Mouse (Mus musculus): ENCODE measurements around the gene Vstm4. TPM values are rescaled to one million over a fixed set of nuclear protein-coding genes. Genes with fewer than 3 reads are reported as not detected.

Gene Vstm4
- polyA plus RNA-seq, 1 experiment from 2014 or later, result 5.5 TPM

DNA sequence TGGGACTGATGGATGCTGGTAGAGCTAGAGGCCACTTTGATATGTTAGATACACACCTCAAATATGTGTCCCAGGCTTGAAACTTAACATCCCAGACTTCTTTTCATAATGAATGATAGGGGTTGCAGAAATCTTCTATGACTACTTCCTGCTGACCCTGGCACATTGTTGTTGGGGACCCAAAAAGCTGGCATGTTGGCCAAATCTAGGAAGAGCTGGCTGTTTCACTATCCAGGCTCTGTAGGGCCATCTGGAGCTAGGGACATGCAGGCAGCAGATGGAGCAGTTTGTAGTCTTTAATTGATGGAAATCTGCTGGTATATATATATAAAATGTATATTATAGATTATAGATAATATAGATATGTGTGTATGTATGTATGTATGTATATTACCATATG is 14.5 kb upstream of the Vstm4 start:
- Histone ChIP-seq H3K27me3 (replicated peaks; ENCODE audit: control insufficient read depth, insufficient read depth, low read length) (no peaks in the 10 kb centered on the region), H3K9ac (ENCODE audit: low read depth, low read length) (no peak overlapping the region), H3K36me3 (ENCODE audit: control insufficient read depth, insufficient read depth, low read length) (no peaks in the 10 kb centered on the region), H3K4me3 (ENCODE audit: low read depth, low read length) (no peak overlapping the region), H3K27ac (ENCODE audit: low read depth, low read length) (no peak overlapping the region), H3K9me3 (ENCODE audit: control insufficient read depth, low read length) (no peaks in the 10 kb centered on the region), H3K4me2 (no peak overlapping the region), H3K4me1 (replicated peaks; ENCODE audit: control insufficient read depth, insufficient read depth, low read length) (no peaks in the 10 kb centered on the region)
- DNase-seq (ENCODE audit: low spot score) (no peak), ATAC-seq (replicated peaks; ENCODE audit: low FRiP score) (no peak)

- Histone ChIP-seq H3K36me3 (ENCODE audit: control insufficient read depth, insufficient read depth, low read length) (no peaks in the 10 kb centered on the region), H3K9ac (ENCODE audit: low read depth, low read length) (no peak overlapping the region)
- DNase-seq (ENCODE audit: low spot score), result peak; percentile 20
Measured at GRCm38 (mm10) chr14:32854059-32854458, 2.5 kb upstream of the Vstm4 start.

GRCm38 (mm10) chr14:32856246-32856645 is 310 bp upstream of the Vstm4 start:
- no peak overlapping the region for H3K9ac ChIP-seq (ENCODE audit: low read depth, low read length)
- no peaks in the 10 kb centered on the region for H3K9me3 ChIP-seq (ENCODE audit: control insufficient read depth, low read length)
- peaks cover 12% of the 10 kb centered on the region for H3K4me1 ChIP-seq (replicated peaks; ENCODE audit: control insufficient read depth, insufficient read depth, low read length)
- H3K36me3 ChIP-seq (ENCODE audit: control insufficient read depth, insufficient read depth, low read length), result no peaks in the 10 kb centered on the region
- H3K27me3 ChIP-seq (replicated peaks; ENCODE audit: control insufficient read depth, insufficient read depth, low read length), result peaks cover 22% of the 10 kb centered on the region
- 39% methylated on average over 5 of the region's 5 CpGs for WGBS
- H3K4me3 ChIP-seq (ENCODE audit: low read depth, low read length), result peak overlapping the region; percentile 51
- DNase-seq (ENCODE audit: low spot score) (no peak), ATAC-seq (replicated peaks; ENCODE audit: low FRiP score) (no peak)
- peak overlapping the region; percentile 72 for H3K4me2 ChIP-seq
- H3K27ac ChIP-seq (ENCODE audit: low read depth, low read length), result no peak overlapping the region

More at GRCm38 (mm10) chr14:32854059-32854458, 2.5 kb upstream of the Vstm4 start:
- no peak for ATAC-seq (replicated peaks; ENCODE audit: low FRiP score)
- Histone ChIP-seq H3K4me2 (no peak overlapping the region), H3K27ac (ENCODE audit: low read depth, low read length) (no peak overlapping the region), H3K4me3 (ENCODE audit: low read depth, low read length) (no peak overlapping the region), H3K27me3 (replicated peaks; ENCODE audit: control insufficient read depth, insufficient read depth, low read length) (peaks cover 22% of the 10 kb centered on the region), H3K9me3 (ENCODE audit: control insufficient read depth, low read length) (no peaks in the 10 kb centered on the region), H3K4me1 (replicated peaks; ENCODE audit: control insufficient read depth, insufficient read depth, low read length) (no peaks in the 10 kb centered on the region)
- WGBS, result 85% methylated on average over 4 of the region's 4 CpGs

DNA sequence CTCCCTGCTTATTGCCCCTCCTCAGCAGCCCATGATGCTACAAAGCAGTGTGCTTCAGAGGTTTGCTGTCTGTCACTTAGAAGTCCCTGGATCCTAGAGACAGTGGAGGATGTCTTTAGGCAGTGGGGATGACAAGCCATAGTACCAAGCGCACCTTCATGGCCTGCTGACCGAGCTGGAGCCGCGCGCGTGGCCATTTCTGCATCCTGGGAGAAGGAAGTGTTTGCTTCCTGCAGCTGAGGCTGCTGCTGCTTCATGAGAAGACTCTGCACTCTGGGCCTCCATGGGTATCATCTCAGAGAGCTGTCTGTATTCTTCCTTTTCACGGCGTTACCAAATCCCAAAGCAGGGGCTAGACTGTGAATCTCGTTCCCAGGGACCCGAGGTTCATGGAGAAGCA is 1.8 kb downstream of the Vstm4 start:
- peaks cover 12% of the 10 kb centered on the region for H3K4me1 ChIP-seq (replicated peaks; ENCODE audit: control insufficient read depth, insufficient read depth, low read length)
- no peak overlapping the region for H3K4me3 ChIP-seq (ENCODE audit: low read depth, low read length)
- no peak for ATAC-seq (replicated peaks; ENCODE audit: low FRiP score)
- H3K27ac ChIP-seq (ENCODE audit: low read depth, low read length), result no peak overlapping the region
- no peaks in the 10 kb centered on the region for H3K36me3 ChIP-seq (ENCODE audit: control insufficient read depth, insufficient read depth, low read length)
- H3K27me3 ChIP-seq (replicated peaks; ENCODE audit: control insufficient read depth, insufficient read depth, low read length), result peaks cover 22% of the 10 kb centered on the region
- DNase-seq (ENCODE audit: low spot score), result no peak
- WGBS, result 87% methylated on average over 10 of the region's 10 CpGs
- no peak overlapping the region for H3K9ac ChIP-seq (ENCODE audit: low read depth, low read length)
- H3K4me2 ChIP-seq, result no peak overlapping the region
- H3K9me3 ChIP-seq (ENCODE audit: control insufficient read depth, low read length), result no peaks in the 10 kb centered on the region

DNA sequence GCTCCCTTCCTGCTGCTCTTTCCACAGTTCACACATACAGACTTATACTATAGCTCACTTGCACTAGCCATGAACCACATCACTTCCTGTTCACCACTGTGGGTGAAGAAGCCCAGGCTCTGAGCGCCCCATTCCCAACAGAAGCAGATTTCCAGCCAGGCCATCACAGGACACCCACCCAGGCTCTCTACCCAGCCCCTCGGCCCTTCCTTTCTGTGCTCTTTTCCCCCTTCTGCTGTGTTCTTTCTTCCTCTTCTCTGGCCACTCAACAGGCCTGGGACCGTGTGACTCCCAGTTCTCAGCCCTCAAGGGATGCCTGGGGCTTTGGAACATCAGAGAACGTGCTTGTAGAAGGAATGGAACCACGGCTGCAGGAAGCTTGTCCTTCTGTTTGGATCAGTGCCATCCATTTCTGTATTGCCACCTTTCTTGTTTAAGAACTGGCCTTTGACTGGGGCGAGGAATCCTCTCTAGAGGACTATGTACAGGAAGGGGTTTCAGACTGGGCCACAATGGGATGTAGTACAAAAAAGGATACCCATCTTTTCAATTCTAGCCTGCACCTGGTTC is 2.5 kb downstream of the Vstm4 start:
- ATAC-seq (replicated peaks; ENCODE audit: low FRiP score) (no peak), DNase-seq (ENCODE audit: low spot score) (no peak)
- Histone ChIP-seq H3K27ac (ENCODE audit: low read depth, low read length) (no peak overlapping the region), H3K27me3 (replicated peaks; ENCODE audit: control insufficient read depth, insufficient read depth, low read length) (peaks cover 22% of the 10 kb centered on the region), H3K4me2 (no peak overlapping the region), H3K4me3 (ENCODE audit: low read depth, low read length) (no peak overlapping the region), H3K9ac (ENCODE audit: low read depth, low read length) (no peak overlapping the region), H3K9me3 (ENCODE audit: control insufficient read depth, low read length) (no peaks in the 10 kb centered on the region), H3K36me3 (ENCODE audit: control insufficient read depth, insufficient read depth, low read length) (no peaks in the 10 kb centered on the region), H3K4me1 (replicated peaks; ENCODE audit: control insufficient read depth, insufficient read depth, low read length) (peaks cover 12% of the 10 kb centered on the region)
- WGBS, result 73% methylated on average over 6 of the region's 6 CpGs

DNA sequence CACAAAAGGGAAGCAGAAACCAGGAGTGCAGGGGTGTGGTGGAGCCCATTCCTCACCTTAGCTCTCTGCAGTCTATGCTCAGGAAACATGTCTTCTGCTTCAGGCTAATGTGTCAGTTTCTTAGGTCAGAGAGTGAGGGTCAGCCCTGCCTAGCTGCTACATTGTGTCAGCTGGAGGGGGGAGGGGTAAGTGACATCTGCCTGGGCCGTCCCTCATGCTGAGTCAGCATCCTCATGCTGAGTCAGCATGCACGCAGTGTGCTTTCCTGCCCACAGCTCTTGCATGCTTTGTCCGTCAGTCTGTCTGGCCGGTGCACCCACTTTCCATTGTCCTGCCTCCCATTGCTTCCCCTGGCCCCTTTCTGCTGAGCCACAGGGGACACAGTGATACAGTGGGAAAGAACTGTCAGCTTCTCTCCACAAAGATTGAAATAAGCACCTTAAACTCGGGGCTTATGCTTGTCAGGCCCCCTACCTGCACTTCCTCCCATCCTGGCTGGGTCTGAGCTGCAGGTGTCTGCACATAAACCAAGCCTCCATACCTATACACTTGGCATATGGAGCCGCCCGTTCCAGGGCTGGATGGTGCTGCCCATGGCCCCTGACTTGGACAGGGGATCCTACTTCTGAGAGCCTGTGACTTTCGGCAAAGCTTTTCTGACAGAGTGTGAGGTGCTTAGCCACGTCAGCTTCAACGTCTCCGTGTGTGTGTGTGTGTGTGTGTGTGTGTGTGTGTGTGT is 3.4 kb downstream of the Vstm4 start:
- peaks cover 22% of the 10 kb centered on the region for H3K27me3 ChIP-seq (replicated peaks; ENCODE audit: control insufficient read depth, insufficient read depth, low read length)
- no peak overlapping the region for H3K4me2 ChIP-seq
- no peak overlapping the region for H3K27ac ChIP-seq (ENCODE audit: low read depth, low read length)
- H3K4me1 ChIP-seq (replicated peaks; ENCODE audit: control insufficient read depth, insufficient read depth, low read length), result peaks cover 12% of the 10 kb centered on the region
- H3K4me3 ChIP-seq (ENCODE audit: low read depth, low read length), result no peak overlapping the region
- no peaks in the 10 kb centered on the region for H3K36me3 ChIP-seq (ENCODE audit: control insufficient read depth, insufficient read depth, low read length)
- WGBS, result 46% methylated on average over 11 of the region's 11 CpGs
- no peak overlapping the region for H3K9ac ChIP-seq (ENCODE audit: low read depth, low read length)
- H3K9me3 ChIP-seq (ENCODE audit: control insufficient read depth, low read length), result no peaks in the 10 kb centered on the region
- DNase-seq (ENCODE audit: low spot score), result no peak
- ATAC-seq (replicated peaks; ENCODE audit: low FRiP score), result no peak

- H3K36me3 ChIP-seq (ENCODE audit: control insufficient read depth, insufficient read depth, low read length), result no peaks in the 10 kb centered on the region
- WGBS, result 21% methylated on average over 6 of the region's 6 CpGs
- DNase-seq (ENCODE audit: low spot score) (no peak), ATAC-seq (replicated peaks; ENCODE audit: low FRiP score) (peak; percentile 23; the same call in 1 of the 2 replicates)
- H3K9me3 ChIP-seq (ENCODE audit: control insufficient read depth, low read length), result no peaks in the 10 kb centered on the region
- H3K27me3 ChIP-seq (replicated peaks; ENCODE audit: control insufficient read depth, insufficient read depth, low read length), result peaks cover 17% of the 10 kb centered on the region
- H3K4me2 ChIP-seq, result no peak overlapping the region
- H3K4me3 ChIP-seq (ENCODE audit: low read depth, low read length), result no peak overlapping the region
- no peak overlapping the region for H3K9ac ChIP-seq (ENCODE audit: low read depth, low read length)
- H3K4me1 ChIP-seq (replicated peaks; ENCODE audit: control insufficient read depth, insufficient read depth, low read length), result peaks cover 12% of the 10 kb centered on the region
- peak overlapping the region; percentile 32; the same call in 1 of the 2 replicates for H3K27ac ChIP-seq (ENCODE audit: low read depth, low read length)
Measured at GRCm38 (mm10) chr14:32861149-32861581, 4.6 kb downstream of the Vstm4 start.

DNA sequence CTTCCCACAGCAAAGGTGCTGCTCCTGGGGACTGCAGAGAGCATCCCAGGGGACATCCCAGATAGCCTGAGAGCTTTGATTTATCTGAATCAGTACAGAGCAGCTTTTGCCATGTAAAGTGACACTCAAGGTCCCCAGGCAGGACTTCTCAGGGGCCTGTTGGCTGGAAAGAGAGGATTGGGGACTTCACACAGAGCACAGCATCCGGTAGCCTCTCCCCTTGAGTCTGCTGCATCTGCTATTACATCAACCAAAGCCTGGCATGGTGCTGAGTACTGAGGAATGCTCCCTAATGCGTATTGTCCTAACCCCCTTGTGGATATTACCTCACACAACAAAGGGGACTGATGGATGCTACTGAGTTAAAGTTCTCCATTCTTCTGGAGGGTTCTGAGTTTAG is 5.1 kb downstream of the Vstm4 start:
- Histone ChIP-seq H3K4me2 (no peak overlapping the region), H3K9ac (ENCODE audit: low read depth, low read length) (no peak overlapping the region), H3K27ac (ENCODE audit: low read depth, low read length) (peak overlapping the region; percentile 32), H3K36me3 (ENCODE audit: control insufficient read depth, insufficient read depth, low read length) (no peaks in the 10 kb centered on the region), H3K27me3 (replicated peaks; ENCODE audit: control insufficient read depth, insufficient read depth, low read length) (peaks cover 12% of the 10 kb centered on the region), H3K4me3 (ENCODE audit: low read depth, low read length) (no peak overlapping the region), H3K4me1 (replicated peaks; ENCODE audit: control insufficient read depth, insufficient read depth, low read length) (peaks cover 12% of the 10 kb centered on the region), H3K9me3 (ENCODE audit: control insufficient read depth, low read length) (no peaks in the 10 kb centered on the region)
- ATAC-seq (replicated peaks; ENCODE audit: low FRiP score), result no peak
- no peak for DNase-seq (ENCODE audit: low spot score)
- 37% methylated on average over 2 of the region's 2 CpGs for WGBS

GRCm38 (mm10) chr14:32865331-32865730 is 8.8 kb downstream of the Vstm4 start:
- 76% methylated on average over 3 of the region's 3 CpGs for WGBS
- Histone ChIP-seq H3K4me2 (no peak overlapping the region), H3K4me3 (ENCODE audit: low read depth, low read length) (no peak overlapping the region), H3K27ac (ENCODE audit: low read depth, low read length) (no peak overlapping the region), H3K27me3 (replicated peaks; ENCODE audit: control insufficient read depth, insufficient read depth, low read length) (no peaks in the 10 kb centered on the region), H3K36me3 (ENCODE audit: control insufficient read depth, insufficient read depth, low read length) (no peaks in the 10 kb centered on the region), H3K4me1 (replicated peaks; ENCODE audit: control insufficient read depth, insufficient read depth, low read length) (peaks cover 7% of the 10 kb centered on the region; the same call in 1 of the 2 replicates), H3K9ac (ENCODE audit: low read depth, low read length) (no peak overlapping the region), H3K9me3 (ENCODE audit: control insufficient read depth, low read length) (no peaks in the 10 kb centered on the region)
- no peak for ATAC-seq (replicated peaks; ENCODE audit: low FRiP score)
- DNase-seq (ENCODE audit: low spot score), result no peak
